Mouse (Mus musculus) forebrain, embryonic 12.5 days (tissue): Measurements from ENCODE around the gene Mgam. TPM values are rescaled to one million over a fixed set of nuclear protein-coding genes. Genes with fewer than 3 reads are reported as not detected.
"Not testable (repeated sequence)": the region's sequence is repeated elsewhere in the genome, so short reads cannot be mapped to it uniquely, and the experiment has no call there.

Experiments used
- ATAC-seq: fragments of 200-750 bp; cut with Nextera tagmentation; 2 replicates; pipeline ENCODE4 v1.8.0; 2017; ENCODE audit warnings: moderate TSS enrichment; ENCODE audit not compliant: low FRiP score
- H3K27ac ChIP-seq: fragments of 300-500 bp; sonication (generic); 2 replicates; pipeline ENCODE4 v1.5.1; 2016; ENCODE audit warnings: mild to moderate bottlenecking
- H3K27me3 ChIP-seq: fragments of 300-500 bp; sonication (generic); 2 replicates; pipeline ENCODE4 v1.6.1; 2016; ENCODE audit warnings: mild to moderate bottlenecking
- H3K36me3 ChIP-seq: fragments of 300-500 bp; sonication (generic); replicated peaks from 2 replicates; pipeline ENCODE4 v1.6.1; 2016; ENCODE audit warnings: mild to moderate bottlenecking
- H3K4me1 ChIP-seq: fragments of 300-500 bp; sonication (generic); 2 replicates; pipeline ENCODE4 v1.6.1; 2016
- H3K4me2 ChIP-seq: fragments of 300-500 bp; sonication (generic); 2 replicates; pipeline ENCODE4 v1.6.1; 2016; ENCODE audit warnings: mild to moderate bottlenecking, moderate library complexity
- H3K4me3 ChIP-seq: fragments of 300-500 bp; sonication (generic); replicated peaks from 2 replicates; pipeline ENCODE4 v1.5.1; 2016; ENCODE audit warnings: mild to moderate bottlenecking
- H3K9ac ChIP-seq: fragments of 300-500 bp; sonication (generic); 2 replicates; pipeline ENCODE4 v1.6.1; 2016; ENCODE audit warnings: mild to moderate bottlenecking
- H3K9me3 ChIP-seq: fragments of 300-500 bp; sonication (generic); 2 replicates; pipeline ENCODE4 v1.6.1; 2016
- WGBS: fragments of 180-500 bp; shearing (Covaris S2); methylation state at CpG from one replicate; pipeline ENCODE4 v1.1.7; 2016; 5-methylcytosine and 5-hydroxymethylcytosine counted together
- polyA plus RNA-seq: library from polyadenylated mRNA; unstranded; fragments of >200 nt; fragmentation: Nextera tagmentation; extraction: Ambion mirVana; gene quantifications from 2 replicates; pipeline ENCODE4 v1.2.1, GENCODE M21; 2016

The Mgam gene
- polyA plus RNA-seq, 1 experiment from 2014 or later: 0.03 TPM

DNA sequence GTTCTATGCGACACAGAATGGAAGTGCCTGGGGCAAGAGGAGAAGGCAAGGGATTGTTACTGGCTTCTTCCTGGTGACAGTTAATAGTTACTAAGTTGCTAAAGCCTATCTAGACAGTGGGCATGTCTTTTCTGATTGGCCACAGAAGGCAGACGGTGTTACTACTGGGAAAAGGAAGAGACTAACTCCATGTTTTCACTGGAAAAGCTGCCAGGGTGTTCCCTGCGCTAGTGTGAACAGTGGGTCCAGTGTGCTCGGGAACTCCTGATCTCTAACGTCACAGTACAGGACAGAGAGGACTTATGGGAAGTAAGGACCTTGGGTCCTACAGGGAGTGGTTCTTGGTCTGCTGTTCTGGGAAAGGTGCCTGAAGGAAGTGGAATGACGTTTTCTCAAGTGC is 6.9 kb downstream of the Mgam start:
- no peak for ATAC-seq

GRCm38 (mm10) chr6:40637755-40638154 is 9.1 kb downstream of the Mgam start:
- Histone ChIP-seq H3K36me3 (no peaks in the 10 kb centered on the region), H3K9me3 (no peaks in the 10 kb centered on the region), H3K9ac (no peak overlapping the region), H3K27ac (no peak overlapping the region), H3K4me1 (no peaks in the 10 kb centered on the region), H3K4me3 (no peak overlapping the region), H3K27me3 (no peaks in the 10 kb centered on the region), H3K4me2 (no peak overlapping the region)
- WGBS: 94% methylated on average over 5 of the region's 5 CpGs
- no peak for ATAC-seq

More for the DNA sequence above, 6.9 kb downstream of the Mgam start:
- Histone ChIP-seq H3K4me2 (no peak overlapping the region), H3K27me3 (no peaks in the 10 kb centered on the region), H3K9ac (no peak overlapping the region), H3K27ac (no peak overlapping the region), H3K9me3 (no peaks in the 10 kb centered on the region), H3K36me3 (no peaks in the 10 kb centered on the region), H3K4me3 (no peak overlapping the region), H3K4me1 (no peaks in the 10 kb centered on the region)
- 77% methylated on average over 6 of the region's 6 CpGs for WGBS

GRCm38 (mm10) chr6:40640710-40641538 is 12.3 kb downstream of the Mgam start:
- no peaks in the 10 kb centered on the region for H3K27me3 ChIP-seq
- no peak overlapping the region for H3K4me2 ChIP-seq
- no peaks in the 10 kb centered on the region for H3K9me3 ChIP-seq
- H3K4me3 ChIP-seq: no peak overlapping the region
- ATAC-seq: no peak
- no peak overlapping the region for H3K27ac ChIP-seq
- no peaks in the 10 kb centered on the region for H3K36me3 ChIP-seq
- no peak overlapping the region for H3K9ac ChIP-seq
- 91% methylated on average over 8 of the region's 8 CpGs for whole genome bisulfite sequencing
- no peaks in the 10 kb centered on the region for H3K4me1 ChIP-seq

DNA sequence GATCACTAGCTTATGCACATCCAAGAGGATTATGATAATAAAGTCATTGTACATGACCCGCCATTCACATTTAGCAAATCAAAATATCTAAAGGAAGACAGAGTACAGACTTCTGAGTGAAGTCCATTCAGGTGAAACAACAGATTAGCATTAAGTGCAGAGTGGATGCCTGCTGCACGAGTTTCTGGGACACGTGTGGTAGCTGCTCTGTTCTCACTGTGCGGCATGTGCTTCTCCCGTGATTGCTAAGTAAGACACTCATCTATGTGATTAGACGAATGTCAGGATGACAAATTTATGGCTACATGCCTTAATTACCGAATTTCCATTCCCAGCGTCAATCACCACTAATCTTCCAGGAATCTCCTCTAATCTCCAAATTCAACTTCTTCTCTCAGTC is 17.1 kb downstream of the Mgam start:
- Histone ChIP-seq H3K4me2 (no peak overlapping the region), H3K4me3 (no peak overlapping the region), H3K27me3 (no peaks in the 10 kb centered on the region), H3K9me3 (no peaks in the 10 kb centered on the region), H3K4me1 (no peaks in the 10 kb centered on the region), H3K36me3 (no peaks in the 10 kb centered on the region), H3K9ac (no peak overlapping the region), H3K27ac (no peak overlapping the region)
- 64% methylated on average over 8 of the region's 8 CpGs for WGBS
- ATAC-seq: no peak

GRCm38 (mm10) chr6:40650953-40651352 is 22.3 kb downstream of the Mgam start:
- 90% methylated on average over 1 of the region's 1 CpGs for WGBS
- Histone ChIP-seq H3K27ac (no peak overlapping the region), H3K9ac (no peak overlapping the region), H3K9me3 (no peaks in the 10 kb centered on the region), H3K4me1 (no peaks in the 10 kb centered on the region), H3K4me2 (no peak overlapping the region), H3K27me3 (no peaks in the 10 kb centered on the region), H3K36me3 (no peaks in the 10 kb centered on the region), H3K4me3 (no peak overlapping the region)
- no peak for ATAC-seq

DNA sequence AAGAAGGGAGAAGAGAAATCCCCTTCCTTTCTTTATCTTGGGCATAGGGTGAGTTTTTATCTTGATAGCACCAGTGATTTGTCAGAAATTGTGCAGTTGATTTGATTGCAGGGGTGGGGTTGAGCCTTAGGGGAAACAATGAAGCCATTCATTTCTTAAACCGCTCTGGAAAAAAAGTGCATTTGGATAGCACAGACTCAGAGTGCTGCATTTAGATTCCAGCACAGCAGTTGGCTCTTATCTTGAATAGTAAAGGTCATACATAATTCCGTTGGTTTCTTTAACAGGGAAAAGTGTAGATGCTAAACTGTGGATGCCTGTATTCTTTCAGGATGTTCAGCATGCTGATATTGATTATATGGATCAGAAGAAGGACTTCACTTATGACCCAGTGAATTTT is 32.3 kb downstream of the Mgam start:
- Histone ChIP-seq H3K27ac (no peak overlapping the region), H3K27me3 (no peaks in the 10 kb centered on the region), H3K4me1 (0 out of 2 replicates have a peak, but pooled peaks cover 4% of the 10 kb centered on the region), H3K36me3 (no peaks in the 10 kb centered on the region), H3K9ac (no peak overlapping the region), H3K4me2 (no peak overlapping the region), H3K9me3 (no peaks in the 10 kb centered on the region), H3K4me3 (no peak overlapping the region)
- WGBS: 11% methylated on average over 2 of the region's 2 CpGs
- ATAC-seq: no peak

- Histone ChIP-seq H3K27me3 (no peaks in the 10 kb centered on the region), H3K4me2 (no peak overlapping the region), H3K4me1 (no peaks in the 10 kb centered on the region), H3K27ac (no peak overlapping the region), H3K4me3 (no peak overlapping the region), H3K36me3 (no peaks in the 10 kb centered on the region), H3K9ac (no peak overlapping the region), H3K9me3 (no peaks in the 10 kb centered on the region)
- 10% methylated on average over 5 of the region's 5 CpGs for WGBS
- peak; percentile 46; the same call in 1 of the 2 replicates for ATAC-seq
These were observed 60.5 kb downstream of the Mgam start for GRCm38 (mm10) chr6:40689180-40689579.

- H3K4me2 ChIP-seq, H3K36me3 ChIP-seq, H3K27ac ChIP-seq, H3K9me3 ChIP-seq, H3K4me3 ChIP-seq, H3K9ac ChIP-seq, H3K4me1 ChIP-seq, ATAC-seq, H3K27me3 ChIP-seq: not testable (repeated sequence)
- 50% methylated on average over 3 of the region's 4 CpGs for WGBS
These were observed 63.4 kb downstream of the Mgam start for GRCm38 (mm10) chr6:40692007-40692406.

DNA sequence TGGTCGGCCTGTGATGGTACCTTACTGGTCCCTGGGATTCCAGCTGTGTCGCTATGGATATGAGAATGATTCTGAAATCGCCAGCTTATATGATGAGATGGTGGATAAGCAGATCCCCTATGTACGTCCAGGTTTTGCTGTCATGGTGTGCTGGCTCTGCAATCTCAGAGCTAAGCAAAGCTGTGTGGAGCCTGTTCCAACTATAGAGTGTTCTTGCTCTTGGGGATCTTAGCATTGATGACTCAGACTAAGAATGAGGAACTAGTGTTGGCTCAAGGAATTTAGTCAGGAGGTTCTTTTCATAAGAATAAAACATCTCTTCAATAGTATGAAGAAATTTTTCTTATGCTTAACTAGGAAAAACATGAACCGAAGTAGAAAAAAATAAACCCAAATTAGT is 84.9 kb downstream of the Mgam start:
- H3K27me3 ChIP-seq, H3K36me3 ChIP-seq, H3K4me1 ChIP-seq, H3K27ac ChIP-seq, H3K4me3 ChIP-seq, ATAC-seq, H3K9ac ChIP-seq, H3K9me3 ChIP-seq, H3K4me2 ChIP-seq: not testable (repeated sequence)
- 86% methylated on average over 5 of the region's 5 CpGs for whole genome bisulfite sequencing

GRCm38 (mm10) chr6:40715705-40716104 is 87.1 kb downstream of the Mgam start:
- no peak for ATAC-seq

DNA sequence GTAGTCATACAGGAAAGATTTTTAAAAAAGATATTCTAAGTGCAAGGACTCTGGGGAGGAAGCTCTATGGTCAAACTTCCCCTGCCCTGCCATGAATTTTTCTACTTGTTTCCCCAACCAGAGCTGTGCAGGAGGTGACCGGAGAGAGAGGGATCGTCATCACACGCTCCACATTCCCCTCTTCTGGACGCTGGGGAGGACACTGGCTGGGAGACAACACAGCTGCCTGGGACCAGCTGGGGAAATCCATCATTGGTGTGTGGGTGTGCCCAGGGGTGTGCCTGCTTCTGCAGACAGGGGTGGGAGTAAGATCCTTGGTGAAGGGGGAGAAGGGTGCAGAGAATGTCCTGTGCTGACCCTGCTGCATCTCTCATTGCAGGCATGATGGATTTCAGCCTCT is 99.9 kb downstream of the Mgam start:
- H3K9ac ChIP-seq, H3K9me3 ChIP-seq, H3K36me3 ChIP-seq, ATAC-seq, H3K27ac ChIP-seq, H3K4me1 ChIP-seq, H3K4me2 ChIP-seq, H3K4me3 ChIP-seq, H3K27me3 ChIP-seq: not testable (repeated sequence)
- WGBS: 84% methylated on average over 4 of the region's 4 CpGs

More at GRCm38 (mm10) chr6:40715705-40716104, 87.1 kb downstream of the Mgam start:
- Histone ChIP-seq H3K27ac (no peak overlapping the region), H3K9me3 (no peaks in the 10 kb centered on the region), H3K36me3 (no peaks in the 10 kb centered on the region), H3K9ac (no peak overlapping the region), H3K27me3 (no peaks in the 10 kb centered on the region), H3K4me1 (no peaks in the 10 kb centered on the region), H3K4me2 (no peak overlapping the region), H3K4me3 (no peak overlapping the region)
- 73% methylated on average over 1 of the region's 1 CpGs for WGBS

DNA sequence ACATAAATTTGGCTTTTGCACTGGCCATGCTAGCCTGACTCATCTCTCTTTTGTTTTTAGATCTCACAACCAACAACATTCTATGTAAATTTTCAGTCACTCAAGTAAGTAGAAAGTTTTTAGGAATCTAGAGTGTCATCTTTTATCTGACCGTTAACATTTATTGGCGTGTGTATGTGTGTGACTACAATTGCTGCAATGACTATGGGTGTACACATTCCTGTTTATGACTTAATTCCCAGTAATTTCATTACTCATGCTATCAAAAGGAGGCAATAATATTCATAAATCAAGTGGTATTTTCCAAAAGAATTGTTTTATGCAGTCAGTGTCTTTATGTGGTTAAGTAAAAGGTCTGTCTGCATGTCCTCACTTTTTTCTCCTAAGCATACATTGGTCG is 110.9 kb downstream of the Mgam start:
- Histone ChIP-seq H3K4me1 (no peaks in the 10 kb centered on the region), H3K4me2 (no peak overlapping the region), H3K27me3 (no peaks in the 10 kb centered on the region), H3K27ac (no peak overlapping the region), H3K36me3 (no peaks in the 10 kb centered on the region), H3K9ac (no peak overlapping the region), H3K4me3 (no peak overlapping the region), H3K9me3 (no peaks in the 10 kb centered on the region)
- ATAC-seq: no peak
- 93% methylated on average over 3 of the region's 3 CpGs for WGBS

DNA sequence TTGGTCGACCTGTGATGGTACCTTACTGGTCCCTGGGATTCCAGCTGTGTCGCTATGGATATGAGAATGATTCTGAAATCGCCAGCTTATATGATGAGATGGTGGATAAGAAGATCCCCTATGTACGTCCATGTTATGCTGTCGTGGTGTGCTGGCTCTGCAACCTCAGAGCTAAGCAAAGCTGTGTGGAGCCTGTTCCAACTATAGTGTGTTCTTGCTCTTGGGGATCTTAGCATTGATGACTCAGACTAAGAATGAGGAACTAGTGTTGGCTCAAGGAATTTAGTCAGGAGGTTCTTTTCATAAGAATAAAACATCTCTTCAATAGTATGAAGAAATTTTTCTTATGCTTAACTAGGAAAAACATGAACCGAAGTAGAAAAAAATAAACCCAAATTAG is 120.4 kb downstream of the Mgam start:
- H3K36me3 ChIP-seq, H3K4me2 ChIP-seq, H3K4me1 ChIP-seq, H3K9ac ChIP-seq, H3K4me3 ChIP-seq, H3K27ac ChIP-seq, H3K27me3 ChIP-seq, H3K9me3 ChIP-seq, ATAC-seq: not testable (repeated sequence)
- WGBS: 83% methylated on average over 6 of the region's 6 CpGs
